ENCODE assay signal across 20 mouse cellular contexts in the genomic region with DNA sequence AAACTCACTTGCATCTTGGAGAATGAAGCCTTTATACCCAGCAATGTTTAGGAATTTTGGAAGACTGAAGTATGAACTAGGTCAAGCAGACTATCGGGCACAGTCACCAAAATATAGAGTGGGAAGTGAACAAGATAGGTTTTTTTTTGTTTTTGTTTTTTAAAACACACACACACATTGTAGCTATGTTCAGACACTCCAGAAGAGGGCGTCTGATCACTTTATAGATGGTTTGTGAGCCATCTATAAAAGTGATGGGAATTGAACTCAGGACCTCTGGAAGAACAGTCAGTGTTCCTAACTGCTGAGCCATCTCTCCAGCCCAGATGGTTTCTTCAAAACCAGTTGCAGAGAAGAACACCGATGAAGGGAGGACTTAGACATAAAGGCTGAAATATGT. TPM values are rescaled to one million over a fixed set of nuclear protein-coding genes. Genes with fewer than 3 reads are reported as not detected.
DNase-seq lines count a peak whose midpoint lies in the region; ATAC-seq and TF ChIP-seq lines count a peak whose summit lies in the region.
"Had no signal": no experiment of that assay in that cellular context is flagged by ENCODE, and none has a peak within 500 bp of the region (broad histone marks: within the 10 kb centered on the region; RNA-seq: fewer than 3 reads in every experiment).

No protein-coding gene starts in this region.

- no peaks in the 10 kb centered on the region for H3K79me2 ChIP-seq in CH12.LX (replicated peaks; ENCODE audit: control insufficient read depth, extremely low read depth, insufficient read depth, poor library complexity, severe bottlenecking)

- no peak overlapping the region for H3K9ac ChIP-seq in CH12.LX (ENCODE audit: insufficient read depth, low read depth)
- no peak overlapping the region for H3K9ac ChIP-seq in neural tube, embryonic 15.5 days (replicated peaks)
- H3K9ac ChIP-seq: forebrain, embryonic 13.5 days; hindbrain, embryonic 12.5 days; hindbrain, embryonic 15.5 days had no signal

- H3K9me3 ChIP-seq in CH12.LX (replicated peaks; ENCODE audit: low read length), result peaks cover 3% of the 10 kb centered on the region
- H3K9me3 ChIP-seq in neural tube, embryonic 15.5 days (replicated peaks), result no peaks in the 10 kb centered on the region
- H3K9me3 ChIP-seq: forebrain, embryonic 10.5 days; forebrain, embryonic 13.5 days; hindbrain, embryonic 12.5 days; hindbrain, embryonic 15.5 days had no signal

- TF ChIP-seq POLR2A in CH12.LX (IDR thresholded peaks at IDR 0.05; ENCODE audit: low read depth, low read length), result no peak

- CTCF ChIA-PET in Patski (lab: Charles Lee), result interaction anchor here (0.8 to 2.6 kb wide), 6 partner anchors 9 to 107 kb away, joined by 3 to 11 read pairs (median 7); no protein-coding TSS in a partner anchor

- in situ Hi-C loops in CH12.LX (cut with MboI; ENCODE audit: low pct_ligation_motif_present, low pct_unique_long_range_greater_than_20kb, low sequenced_read_pairs), result loop anchor here (10.0 kb wide), 1 partner anchor 102 kb away; a partner anchor contains a TSS
- in situ Hi-C loops in Patski (cut with MboI; ENCODE audit: low pct_unique_long_range_greater_than_20kb), result loop anchor here (25.0 kb wide), 1 partner anchor 404 kb away; no protein-coding TSS in a partner anchor

- H3K4me1 ChIP-seq in CH12.LX (ENCODE audit: control insufficient read depth in 1 of 2, insufficient read depth in 2 of 2), result peaks cover 0 to 7% of the 10 kb centered on the region in 2 experiments; a peak in 2 of 4 replicates
- 0 out of 2 replicates have a peak, but pooled peaks cover 2% of the 10 kb centered on the region for H3K4me1 ChIP-seq in neural tube, embryonic 15.5 days
- H3K4me1 ChIP-seq: forebrain, embryonic 10.5 days; forebrain, embryonic 13.5 days; hindbrain, embryonic 12.5 days; hindbrain, embryonic 15.5 days had no signal

- H3K27me3 ChIP-seq in CH12.LX (replicated peaks) (no peaks in the 10 kb centered on the region), Patski (no peaks in the 10 kb centered on the region)
- H3K27me3 ChIP-seq in neural tube, embryonic 15.5 days (replicated peaks), result no peaks in the 10 kb centered on the region
- H3K27me3 ChIP-seq: forebrain, embryonic 13.5 days; hindbrain, embryonic 12.5 days; hindbrain, embryonic 15.5 days had no signal

- TF ChIP-seq EP300 in CH12.LX (IDR thresholded peaks at IDR 0.05; ENCODE audit: low read length), result no peak

- 85% methylated on average over 3 of the region's 3 CpGs for WGBS in neural tube, embryonic 15.5 days

- POLR2A ChIA-PET in Patski (lab: Charles Lee), result no interaction called here

- dilution Hi-C loops in CH12.LX (cut with MboI; ENCODE audit: extremely low pct_ligation_motif_present, extremely low pct_unique_long_range_greater_than_20kb, low sequenced_read_pairs), result no loop called here

- peak; percentile 24 for TF ChIP-seq RAD21 in CH12.LX (IDR thresholded peaks at IDR 0.05; ENCODE audit: low read depth, low read length)

- no peak overlapping the region for H3K4me2 ChIP-seq in CH12.LX (ENCODE audit: insufficient read depth, low read depth, poor library complexity, severe bottlenecking)
- no peak overlapping the region for H3K4me2 ChIP-seq in neural tube, embryonic 15.5 days
- H3K4me2 ChIP-seq: forebrain, embryonic 13.5 days; heart, embryonic 11.5 days; hindbrain, embryonic 12.5 days; hindbrain, embryonic 15.5 days had no signal

- H3K4me3 ChIP-seq in CH12.LX (replicated peaks in 1 of 3; ENCODE audit: low read depth in 2 of 3, low read length in 2 of 3, poor library complexity in 1 of 3), result no peak overlapping the region
- no peak overlapping the region for H3K4me3 ChIP-seq in neural tube, embryonic 15.5 days (replicated peaks)
- H3K4me3 ChIP-seq: forebrain, embryonic 10.5 days; forebrain, embryonic 13.5 days; heart, adult 2 months; hindbrain, embryonic 12.5 days; hindbrain, embryonic 15.5 days had no signal

- no peak for ATAC-seq in Patski
- no peak for ATAC-seq in neural tube, embryonic 15.5 days (ENCODE audit: low FRiP score)
- ATAC-seq: forebrain, embryonic 13.5 days; forebrain, embryonic 16.5 days had no signal

- H3K36me3 ChIP-seq in CH12.LX (replicated peaks in 1 of 2; ENCODE audit: control insufficient read depth in 1 of 2, insufficient read depth in 1 of 2, low read length in 1 of 2), result peaks cover 0 to 11% of the 10 kb centered on the region in 2 experiments
- H3K36me3 ChIP-seq in neural tube, embryonic 15.5 days, result no peaks in the 10 kb centered on the region; the same call in 1 of the 2 replicates
- H3K36me3 ChIP-seq: hindbrain, embryonic 12.5 days; hindbrain, embryonic 15.5 days had no signal

- TF ChIP-seq CTCF in CH12.LX (conservative IDR thresholded peaks at IDR 0.05 in 1 of 2, IDR thresholded peaks at IDR 0.05 in 1 of 2; ENCODE audit: low read depth in 2 of 2, low read length in 2 of 2) (peak in 1 of 2 experiments; percentile 43; a peak in 2 of 4 replicates), Patski (IDR thresholded peaks at IDR 0.05) (peak; percentile 25)

- no peak overlapping the region for H3K27ac ChIP-seq in CH12.LX (ENCODE audit: insufficient read depth, low read depth)
- no peak overlapping the region for H3K27ac ChIP-seq in neural tube, embryonic 15.5 days (replicated peaks)
- H3K27ac ChIP-seq: forebrain, embryonic 10.5 days; forebrain, embryonic 13.5 days; heart, adult 2 months; hindbrain, embryonic 12.5 days; hindbrain, embryonic 15.5 days had no signal

- DNase-seq in A20 (ENCODE audit: low read depth, low spot score) (peak; percentile 38), CH12.LX (ENCODE audit: extremely low read depth) (no peak), Patski (ENCODE audit: low read depth, low spot score) (no peak)
- no peak for DNase-seq in cerebellum, postnatal 14 days
- DNase-seq in layer of hippocampus, postnatal 25 days (ENCODE audit: extremely low spot score in 1 of 2, low spot score in 1 of 2), result no peak
- DNase-seq: adrenal gland, adult 8-10 months; adrenal gland, postnatal 25 days; cerebellum, adult 11-12 months; cerebellum, adult 8-10 months; cerebellum, postnatal 10 days; gastrocnemius, postnatal 10 days; gastrocnemius, postnatal 36 days; heart, adult 2 months had no signal

TF ChIP-seq in CH12.LX, 34 proteins besides CTCF, POLR2A, EP300 and RAD21:
- TF ChIP-seq SMC3 (IDR thresholded peaks at IDR 0.05; ENCODE audit: low read depth, low read length) (peak; percentile 38), MAZ (IDR thresholded peaks at IDR 0.05; ENCODE audit: low read depth, low read length) (no peak), ZKSCAN1 (IDR thresholded peaks at IDR 0.05; ENCODE audit: borderline replicate concordance, low read depth, low read length) (no peak)

RNA-seq across cellular contexts. Expression of a gene that starts 27.9 kb away (rescaled TPM):
- 18.9 and 23.3 TPM in 2 replicates for total RNA-seq in CH12.LX (2012; rRNA removed)
- 20.0 and 22.1 TPM in 2 replicates for total RNA-seq in CH12.LX (2014; rRNA removed)
- 12.1 and 13.7 TPM in 2 replicates for polyA plus RNA-seq in CH12.LX (2012; ENCODE audit: insufficient read length, low read depth)
- 0.04 TPM for polyA plus RNA-seq in Patski (2021)
- 0.78 and 12.5 TPM in 2 replicates for polyA plus RNA-seq in neural tube, embryonic 15.5 days (2015; fragmentation: Nextera tagmentation; extraction: Ambion mirVana)
- 1 to 10 TPM in 1 of 2 experiments, under 1 TPM in 1; 0.81 to 1.1 TPM for total RNA-seq in layer of hippocampus, postnatal 25 days (2021)
